Mouse (Mus musculus): ENCODE measurements around the gene Wrap73. TPM values are rescaled to one million over a fixed set of nuclear protein-coding genes. Genes with fewer than 3 reads are reported as not detected.
A peak's percentile ranks its signal among the peaks of the same experiment; 100 is the strongest.

Gene Wrap73
- polyA plus RNA-seq, 1 experiment from 2014 or later, result 59.2 TPM

- Histone ChIP-seq H3K36me3 (ENCODE audit: poor library complexity, severe bottlenecking) (no peaks in the 10 kb centered on the region), H3K4me1 (0 out of 2 replicates have a peak, but pooled peaks cover 6% of the 10 kb centered on the region), H3K27me3 (0 out of 2 replicates have a peak, but pooled peaks cover 8% of the 10 kb centered on the region), H3K4me3 (no peak overlapping the region), H3K27ac (no peak overlapping the region), H3K9ac (no peak overlapping the region), H3K4me2 (no peak overlapping the region), H3K9me3 (replicated peaks) (no peaks in the 10 kb centered on the region)
- 71% methylated on average over 9 of the region's 9 CpGs for WGBS
- no peak for ATAC-seq
These were observed 23.4 kb upstream of the Wrap73 start for GRCm38 (mm10) chr4:154118782-154119181.

- 0 out of 2 replicates have a peak, but pooled peaks cover 8% of the 10 kb centered on the region for H3K27me3 ChIP-seq
- no peak overlapping the region for H3K4me3 ChIP-seq
- H3K4me1 ChIP-seq, result 0 out of 2 replicates have a peak, but pooled peaks cover 6% of the 10 kb centered on the region
- no peaks in the 10 kb centered on the region for H3K36me3 ChIP-seq (ENCODE audit: poor library complexity, severe bottlenecking)
- WGBS, result 87% methylated on average over 9 of the region's 9 CpGs
- no peak overlapping the region for H3K4me2 ChIP-seq
- no peaks in the 10 kb centered on the region for H3K9me3 ChIP-seq (replicated peaks)
- no peak overlapping the region for H3K9ac ChIP-seq
- no peak overlapping the region for H3K27ac ChIP-seq
- no peak for ATAC-seq
These were observed 23.0 kb upstream of the Wrap73 start for GRCm38 (mm10) chr4:154119208-154119607.

- no peak for ATAC-seq
- H3K4me2 ChIP-seq, result no peak overlapping the region
- H3K27ac ChIP-seq, result peak overlapping the region; percentile 21; the same call in 1 of the 2 replicates
- WGBS, result 64% methylated on average over 11 of the region's 11 CpGs
- no peak overlapping the region for H3K9ac ChIP-seq
- H3K4me3 ChIP-seq, result no peak overlapping the region
- no peaks in the 10 kb centered on the region for H3K36me3 ChIP-seq (ENCODE audit: poor library complexity, severe bottlenecking)
- H3K9me3 ChIP-seq (replicated peaks), result no peaks in the 10 kb centered on the region
- 0 out of 2 replicates have a peak, but pooled peaks cover 12% of the 10 kb centered on the region for H3K27me3 ChIP-seq
- 0 out of 2 replicates have a peak, but pooled peaks cover 6% of the 10 kb centered on the region for H3K4me1 ChIP-seq
These were observed 20.4 kb upstream of the Wrap73 start for GRCm38 (mm10) chr4:154121800-154122199.

GRCm38 (mm10) chr4:154122374-154122773 is 19.8 kb upstream of the Wrap73 start:
- H3K27me3 ChIP-seq, result peaks cover 15% of the 10 kb centered on the region; the same call in 1 of the 2 replicates
- no peak overlapping the region for H3K9ac ChIP-seq
- 71% methylated on average over 7 of the region's 7 CpGs for WGBS
- H3K9me3 ChIP-seq (replicated peaks), result no peaks in the 10 kb centered on the region
- no peak for ATAC-seq
- H3K36me3 ChIP-seq (ENCODE audit: poor library complexity, severe bottlenecking), result no peaks in the 10 kb centered on the region
- peak overlapping the region; percentile 21; the same call in 1 of the 2 replicates for H3K27ac ChIP-seq
- H3K4me3 ChIP-seq, result no peak overlapping the region
- no peak overlapping the region for H3K4me2 ChIP-seq
- H3K4me1 ChIP-seq, result 0 out of 2 replicates have a peak, but pooled peaks cover 6% of the 10 kb centered on the region

DNA sequence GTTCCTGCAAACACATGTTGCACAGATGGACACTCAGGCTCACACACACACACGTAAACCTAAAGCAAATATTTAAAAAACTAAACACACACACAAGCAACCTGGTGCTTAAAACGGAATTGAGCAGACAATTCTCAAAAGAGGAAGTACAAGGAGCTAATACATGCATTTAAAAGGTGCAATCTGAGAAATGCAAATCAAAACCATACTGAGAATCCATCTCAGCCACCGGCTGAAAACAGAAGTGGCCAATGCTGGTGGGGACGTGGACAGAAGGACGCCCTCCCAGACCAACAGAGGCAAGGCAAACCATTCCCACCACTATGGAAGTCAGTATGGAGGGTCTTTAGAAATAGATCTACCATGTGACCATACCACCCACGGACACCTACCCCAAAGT is 18.6 kb upstream of the Wrap73 start:
- H3K4me2 ChIP-seq, result no peak overlapping the region
- 0 out of 2 replicates have a peak, but pooled peaks cover 6% of the 10 kb centered on the region for H3K4me1 ChIP-seq
- H3K4me3 ChIP-seq, result no peak overlapping the region
- no peak overlapping the region for H3K9ac ChIP-seq
- no peak for ATAC-seq
- no peak overlapping the region for H3K27ac ChIP-seq
- H3K36me3 ChIP-seq (ENCODE audit: poor library complexity, severe bottlenecking), result no peaks in the 10 kb centered on the region
- H3K27me3 ChIP-seq, result peaks cover 18% of the 10 kb centered on the region
- WGBS, result 84% methylated on average over 6 of the region's 6 CpGs
- no peaks in the 10 kb centered on the region for H3K9me3 ChIP-seq (replicated peaks)

GRCm38 (mm10) chr4:154125202-154125601 is 17.0 kb upstream of the Wrap73 start:
- Histone ChIP-seq H3K9ac (no peak overlapping the region), H3K36me3 (ENCODE audit: poor library complexity, severe bottlenecking) (no peaks in the 10 kb centered on the region), H3K27me3 (peaks cover 23% of the 10 kb centered on the region), H3K4me1 (0 out of 2 replicates have a peak, but pooled peaks cover 6% of the 10 kb centered on the region), H3K4me2 (no peak overlapping the region), H3K27ac (no peak overlapping the region), H3K9me3 (replicated peaks) (no peaks in the 10 kb centered on the region), H3K4me3 (no peak overlapping the region)
- no peak for ATAC-seq
- WGBS, result 76% methylated on average over 5 of the region's 5 CpGs

- Histone ChIP-seq H3K27me3 (peaks cover 23% of the 10 kb centered on the region), H3K4me1 (0 out of 2 replicates have a peak, but pooled peaks cover 2% of the 10 kb centered on the region), H3K4me3 (no peak overlapping the region), H3K9ac (no peak overlapping the region), H3K9me3 (replicated peaks) (no peaks in the 10 kb centered on the region), H3K4me2 (no peak overlapping the region), H3K36me3 (ENCODE audit: poor library complexity, severe bottlenecking) (no peaks in the 10 kb centered on the region), H3K27ac (no peak overlapping the region)
- 82% methylated on average over 3 of the region's 3 CpGs for WGBS
- ATAC-seq, result no peak
These were observed 14.9 kb upstream of the Wrap73 start for GRCm38 (mm10) chr4:154127273-154127672.

DNA sequence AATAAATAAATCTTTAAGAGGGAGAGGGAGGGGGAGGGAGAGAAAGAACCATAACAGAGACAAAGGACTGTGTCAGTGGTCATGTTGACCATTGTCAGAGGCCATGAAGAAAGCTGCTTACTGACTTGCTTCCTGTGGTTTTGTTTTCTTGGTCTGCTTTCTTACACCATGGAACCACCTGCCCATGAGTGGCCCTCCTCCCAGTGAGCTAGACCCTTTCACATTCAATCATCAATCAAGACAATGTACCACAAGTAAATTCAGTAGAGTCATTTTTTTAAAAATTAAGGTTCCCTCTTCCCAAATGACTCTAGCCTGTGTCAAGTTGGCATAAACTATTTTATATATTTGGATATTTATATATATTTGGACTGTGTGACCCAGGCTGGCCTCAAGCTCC is 12.2 kb upstream of the Wrap73 start:
- no peaks in the 10 kb centered on the region for H3K4me1 ChIP-seq
- no peak overlapping the region for H3K4me2 ChIP-seq
- ATAC-seq, result no peak
- H3K9me3 ChIP-seq (replicated peaks), result no peaks in the 10 kb centered on the region
- peaks cover 37% of the 10 kb centered on the region for H3K27me3 ChIP-seq
- H3K27ac ChIP-seq, result no peak overlapping the region
- no peak overlapping the region for H3K4me3 ChIP-seq
- H3K36me3 ChIP-seq (ENCODE audit: poor library complexity, severe bottlenecking), result no peaks in the 10 kb centered on the region
- no peak overlapping the region for H3K9ac ChIP-seq

DNA sequence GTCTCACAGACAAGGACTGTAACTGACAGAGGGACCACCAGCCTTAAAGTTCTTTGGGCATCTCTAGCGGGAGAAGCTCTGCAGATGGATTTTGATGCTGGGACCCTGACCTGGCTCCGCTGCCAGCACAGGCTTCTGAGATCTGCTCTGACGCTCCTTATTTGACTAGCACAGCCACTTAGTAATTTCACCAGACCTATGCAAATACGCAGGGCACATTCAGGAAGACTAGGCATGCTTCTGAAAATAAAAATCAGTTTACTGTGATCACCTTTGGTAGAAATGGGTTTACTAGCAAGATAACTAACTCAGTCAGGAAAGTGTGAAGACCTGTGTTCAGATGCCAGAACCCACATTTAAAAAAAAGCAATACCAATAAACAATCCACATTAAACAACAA is 10.3 kb upstream of the Wrap73 start:
- Histone ChIP-seq H3K27ac (no peak overlapping the region), H3K9me3 (replicated peaks) (no peaks in the 10 kb centered on the region), H3K9ac (no peak overlapping the region), H3K4me1 (no peaks in the 10 kb centered on the region), H3K4me2 (no peak overlapping the region), H3K4me3 (no peak overlapping the region), H3K36me3 (ENCODE audit: poor library complexity, severe bottlenecking) (no peaks in the 10 kb centered on the region), H3K27me3 (peaks cover 52% of the 10 kb centered on the region)
- no peak for ATAC-seq
- WGBS, result 82% methylated on average over 4 of the region's 4 CpGs

DNA sequence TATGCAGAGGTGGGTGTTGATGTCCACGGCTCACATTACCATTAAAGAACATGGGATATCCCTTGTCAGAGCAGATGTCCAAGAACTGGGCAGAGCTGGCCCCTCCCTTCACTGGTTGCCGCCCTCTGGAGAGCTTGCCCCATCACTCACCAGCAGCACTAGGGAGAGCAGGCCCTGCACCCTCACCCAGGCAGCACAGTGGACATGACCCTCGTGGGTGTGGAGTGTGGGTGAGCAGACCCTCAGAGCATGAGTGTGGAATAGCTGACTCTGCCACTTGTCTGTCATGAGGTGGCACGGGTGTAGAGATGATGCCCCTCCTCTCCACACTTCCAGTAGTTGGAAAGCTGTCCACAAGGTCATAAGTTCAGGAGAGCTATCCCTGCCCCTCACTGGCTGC is 7.4 kb upstream of the Wrap73 start:
- no peak overlapping the region for H3K9ac ChIP-seq
- no peak for ATAC-seq
- H3K4me1 ChIP-seq, result peaks cover 7% of the 10 kb centered on the region
- H3K36me3 ChIP-seq (ENCODE audit: poor library complexity, severe bottlenecking), result no peaks in the 10 kb centered on the region
- H3K27ac ChIP-seq, result no peak overlapping the region
- no peak overlapping the region for H3K4me3 ChIP-seq
- 64% methylated on average over 4 of the region's 4 CpGs for WGBS
- H3K27me3 ChIP-seq, result peaks cover 69% of the 10 kb centered on the region
- no peak overlapping the region for H3K4me2 ChIP-seq
- H3K9me3 ChIP-seq (replicated peaks), result no peaks in the 10 kb centered on the region

DNA sequence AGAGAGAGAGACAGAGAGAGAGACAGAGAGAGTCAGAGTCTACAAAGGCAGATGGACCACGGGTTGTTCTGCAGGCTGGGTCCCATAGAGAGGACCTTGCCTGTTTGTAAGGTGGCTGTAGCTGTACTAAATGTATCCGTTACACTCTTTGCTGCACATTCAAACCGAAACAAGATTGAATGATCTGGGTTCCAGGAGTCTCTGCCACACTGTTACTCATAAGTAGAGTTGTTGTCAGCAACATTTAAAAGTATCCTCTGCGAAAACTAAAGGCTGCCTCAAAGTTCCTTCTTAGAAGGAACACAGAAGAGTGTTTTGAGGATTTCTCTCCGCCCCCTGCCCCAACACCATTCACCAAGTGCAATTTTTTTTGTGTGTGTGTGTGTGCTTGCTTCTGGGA is 5.0 kb upstream of the Wrap73 start:
- H3K9ac ChIP-seq, result no peak overlapping the region
- WGBS, result 63% methylated on average over 5 of the region's 5 CpGs
- H3K4me1 ChIP-seq, result peaks cover 26% of the 10 kb centered on the region
- H3K9me3 ChIP-seq (replicated peaks), result no peaks in the 10 kb centered on the region
- peaks cover 84% of the 10 kb centered on the region for H3K27me3 ChIP-seq
- no peaks in the 10 kb centered on the region for H3K36me3 ChIP-seq (ENCODE audit: poor library complexity, severe bottlenecking)
- H3K4me3 ChIP-seq, result no peak overlapping the region
- ATAC-seq, result no peak
- H3K4me2 ChIP-seq, result no peak overlapping the region
- no peak overlapping the region for H3K27ac ChIP-seq

DNA sequence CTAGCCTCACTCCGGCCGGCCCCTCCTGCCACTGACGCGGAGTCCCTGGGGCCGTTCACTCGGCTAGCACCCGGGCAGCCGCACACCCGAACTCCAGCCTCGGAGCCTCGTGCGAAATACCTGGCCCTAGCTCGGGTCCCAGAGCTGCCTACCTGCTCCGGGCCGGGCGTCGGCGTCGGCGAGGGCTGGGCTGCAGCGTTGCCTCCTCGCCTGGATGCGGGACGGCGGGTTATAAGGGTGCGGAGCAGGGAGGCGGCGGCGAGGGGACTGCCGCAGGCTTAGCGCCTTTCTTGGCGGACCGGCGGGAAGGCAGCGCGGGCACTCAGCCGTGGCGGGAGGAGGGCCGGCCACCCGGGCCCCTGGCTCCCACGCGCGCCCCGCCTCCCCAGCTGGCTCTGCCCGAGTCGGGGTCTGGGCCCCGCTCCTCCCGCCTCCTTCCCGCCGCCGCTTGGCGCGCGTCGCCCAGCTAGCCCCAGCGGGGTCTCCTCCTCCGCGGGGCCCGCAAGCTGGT is 2.4 kb upstream of the Wrap73 start:
- Histone ChIP-seq H3K27ac (no peak overlapping the region), H3K4me1 (peaks cover 42% of the 10 kb centered on the region), H3K4me2 (peak overlapping the region; percentile 86), H3K36me3 (ENCODE audit: poor library complexity, severe bottlenecking) (no peaks in the 10 kb centered on the region), H3K4me3 (peak overlapping the region; percentile 83), H3K27me3 (peaks cover 71% of the 10 kb centered on the region), H3K9me3 (replicated peaks) (no peaks in the 10 kb centered on the region), H3K9ac (peak overlapping the region; percentile 63)
- WGBS, result under 1% methylated on average over 51 of the region's 59 CpGs
- 0 out of 2 replicates have a peak, but pooled peaks have one; percentile 13 for ATAC-seq

DNA sequence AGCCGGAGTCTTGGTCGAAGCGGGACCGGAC is 2.2 kb upstream of the Wrap73 start, which contains the start of gene Trp73:
TSS of gene Trp73 (minus strand) at position 27 of the 31 bp plus-strand sequence.
- H3K4me1 ChIP-seq, result peaks cover 42% of the 10 kb centered on the region
- ATAC-seq, result no peak
- H3K36me3 ChIP-seq (ENCODE audit: poor library complexity, severe bottlenecking), result no peaks in the 10 kb centered on the region
- no peaks in the 10 kb centered on the region for H3K9me3 ChIP-seq (replicated peaks)
- H3K9ac ChIP-seq, result peak within 1 kb of the TSS; percentile 63
- peak within 1 kb of the TSS; percentile 83 for H3K4me3 ChIP-seq
- WGBS, result 0% methylated on average over 4 of the region's 4 CpGs
- H3K27me3 ChIP-seq, result peaks cover 68% of the 10 kb centered on the region
- no peak within 1 kb of the TSS for H3K27ac ChIP-seq
- peak within 1 kb of the TSS; percentile 86 for H3K4me2 ChIP-seq
